Mouse (Mus musculus): ENCODE results near the gene Dnah6.

- TF ChIP-seq CTCF (IDR thresholded peaks at IDR 0.05; ENCODE audit: extremely low read depth, insufficient read length, insufficient replicate concordance, low read depth, low read length) (no peak), POLR2A (IDR thresholded peaks at IDR 0.05; ENCODE audit: low read depth, low read length) (no peak)
Measured at GRCm38 (mm10) chr6:73143403-73143802, 78.0 kb downstream of the Dnah6 start.
